Mouse (Mus musculus) kidney, adult 9 months (tissue): ENCODE measurements around the gene Nol12.

Experiments
- DNase-seq: peaks from one replicate; pipeline ENCODE4 v3.0.0; 2022

The Nol12 gene

GRCm38 (mm10) chr15:78918126-78918525, 16.6 kb upstream of the Nol12 start:
- DNase-seq, result no peak

GRCm38 (mm10) chr15:78919914-78920313, 14.8 kb upstream of the Nol12 start:
- no peak for DNase-seq

- DNase-seq, result no peak
These were observed 12.0 kb upstream of the Nol12 start for GRCm38 (mm10) chr15:78922700-78923099.

- no peak for DNase-seq
These were observed 11.1 kb upstream of the Nol12 start for GRCm38 (mm10) chr15:78923585-78923984.

- peak; percentile 63 for DNase-seq
These were observed 9.6 kb upstream of the Nol12 start for GRCm38 (mm10) chr15:78925129-78925528.

- DNase-seq, result peak; percentile 96
These were observed 8.5 kb upstream of the Nol12 start, which contains the start of gene Lgals1 for GRCm38 (mm10) chr15:78926021-78926919. Gene Lgals1, plus strand, starts transcription at chr15:78926725.

GRCm38 (mm10) chr15:78927021-78927787, 7.5 kb upstream of the Nol12 start:
- peak; percentile 33 for DNase-seq

- DNase-seq, result peak; percentile 71
These were observed 6.8 kb upstream of the Nol12 start for GRCm38 (mm10) chr15:78927788-78928457.

GRCm38 (mm10) chr15:78928539-78928938, 6.2 kb upstream of the Nol12 start:
- no peak for DNase-seq

GRCm38 (mm10) chr15:78930192-78930706, 4.5 kb upstream of the Nol12 start:
- no peak for DNase-seq

- no peak for DNase-seq
These were observed 3.8 kb upstream of the Nol12 start for GRCm38 (mm10) chr15:78930801-78931426.

- peak; percentile 67 for DNase-seq
These were observed 3.2 kb upstream of the Nol12 start for GRCm38 (mm10) chr15:78931577-78931976.

- DNase-seq, result no peak
These were observed 1.7 kb downstream of the Nol12 start for GRCm38 (mm10) chr15:78936403-78936802.

GRCm38 (mm10) chr15:78937311-78937710, 2.6 kb downstream of the Nol12 start:
- no peak for DNase-seq

GRCm38 (mm10) chr15:78937963-78938362, 3.2 kb downstream of the Nol12 start:
- no peak for DNase-seq

- no peak for DNase-seq
These were observed 5.6 kb downstream of the Nol12 start for GRCm38 (mm10) chr15:78940325-78940724.

GRCm38 (mm10) chr15:78942663-78943062, 7.9 kb downstream of the Nol12 start:
- peak; percentile 87 for DNase-seq

- DNase-seq, result no peak
These were observed 11.5 kb downstream of the Nol12 start for GRCm38 (mm10) chr15:78946232-78946631.

- peak; percentile 89 for DNase-seq
These were observed 12.9 kb downstream of the Nol12 start, which contains the start of gene Triobp for GRCm38 (mm10) chr15:78947657-78948056. Gene Triobp, plus strand, starts transcription at chr15:78947724.

GRCm38 (mm10) chr15:78948152-78948725, 13.5 kb downstream of the Nol12 start:
- no peak for DNase-seq

GRCm38 (mm10) chr15:78948883-78949282, 14.2 kb downstream of the Nol12 start:
- no peak for DNase-seq

GRCm38 (mm10) chr15:78955663-78956062, 20.9 kb downstream of the Nol12 start:
- no peak for DNase-seq
